In genomic region chr10:88404220-88404619, GRCm38 (mm10) we compare ENCODE assay signal across 28 mouse cellular contexts. TPM values are rescaled to one million over a fixed set of nuclear protein-coding genes. Genes with fewer than 3 reads are reported as not detected.
DNase-seq lines count a peak whose midpoint lies in the region; ATAC-seq lines count a peak whose summit lies in the region.
"Had no signal": no experiment of that assay in that cellular context is flagged by ENCODE, and none has a peak within 500 bp of the region (broad histone marks: within the 10 kb centered on the region; RNA-seq: fewer than 3 reads in every experiment).

No protein-coding gene starts in this region.

- no peaks in the 10 kb centered on the region for H3K4me1 ChIP-seq in midbrain, embryonic 11.5 days (ENCODE audit: control insufficient read depth, insufficient read depth, low read length)
- H3K4me1 ChIP-seq in midbrain, embryonic 10.5 days, result no peaks in the 10 kb centered on the region
- H3K4me1 ChIP-seq: embryonic facial prominence, embryonic 12.5 days; embryonic facial prominence, embryonic 15.5 days; hindbrain, embryonic 12.5 days had no signal

- no peak overlapping the region for H3K9ac ChIP-seq in midbrain, embryonic 11.5 days (ENCODE audit: low read length)
- H3K9ac ChIP-seq: embryonic facial prominence, embryonic 12.5 days; embryonic facial prominence, embryonic 15.5 days; hindbrain, embryonic 12.5 days had no signal

- 83% methylated on average over 6 of the region's 6 CpGs for WGBS in midbrain, embryonic 11.5 days
- WGBS in midbrain, embryonic 10.5 days, result 89% methylated on average over 6 of the region's 6 CpGs

- DNase-seq in midbrain, embryonic 11.5 days (ENCODE audit: low spot score, missing footprints), result peak; percentile 17
- DNase-seq in midbrain, embryonic 10.5 days (ENCODE audit: low spot score), result no peak
- no peak for DNase-seq in cerebellum, adult 8-10 months
- no peak for DNase-seq in urinary bladder, adult 2 months (ENCODE audit: low spot score)
- DNase-seq: adrenal gland, adult 8-10 months; adrenal gland, postnatal 25 days; B cell, adult 2 months; cerebellum, adult 18-20 months; cerebellum, adult 9-11 months; cerebellum, postnatal 25 days; gastrocnemius, postnatal 10 days; gastrocnemius, postnatal 36 days; heart, adult 11 months had no signal

- H3K27ac ChIP-seq in midbrain, embryonic 11.5 days (ENCODE audit: low read depth, low read length), result no peak overlapping the region
- no peak overlapping the region for H3K27ac ChIP-seq in midbrain, embryonic 10.5 days (replicated peaks)
- H3K27ac ChIP-seq: embryonic facial prominence, embryonic 12.5 days; embryonic facial prominence, embryonic 15.5 days; hindbrain, embryonic 12.5 days had no signal

- no peaks in the 10 kb centered on the region for H3K9me3 ChIP-seq in midbrain, embryonic 11.5 days (ENCODE audit: control insufficient read depth, low read length)
- no peaks in the 10 kb centered on the region for H3K9me3 ChIP-seq in midbrain, embryonic 10.5 days (replicated peaks)
- H3K9me3 ChIP-seq: embryonic facial prominence, embryonic 12.5 days; embryonic facial prominence, embryonic 15.5 days; hindbrain, embryonic 12.5 days had no signal

- no peak overlapping the region for H3K4me3 ChIP-seq in midbrain, embryonic 11.5 days (ENCODE audit: low read depth, low read length)
- no peak overlapping the region for H3K4me3 ChIP-seq in midbrain, embryonic 10.5 days
- H3K4me3 ChIP-seq: embryonic facial prominence, embryonic 12.5 days; embryonic facial prominence, embryonic 15.5 days; hindbrain, embryonic 12.5 days had no signal

- no peak for ATAC-seq in midbrain, embryonic 11.5 days (ENCODE audit: low FRiP score)
- ATAC-seq in granulocyte monocyte progenitor cell, adult 5-6 weeks (replicated peaks; ENCODE audit: poor library complexity, severe bottlenecking), result 0 out of 2 replicates have a peak, but pooled peaks have one; percentile 24
- 0 out of 2 replicates have a peak, but pooled peaks have one; percentile 15 for ATAC-seq in megakaryocyte progenitor cell, adult 5-6 weeks (replicated peaks; ENCODE audit: poor library complexity)
- ATAC-seq: activated CD4-positive, CD25-positive, alpha-beta regulatory T cell, adult 4 months; CD4-positive, CD25-positive, alpha-beta regulatory T cell, adult 4 months; forebrain, embryonic 14.5 days; hindbrain, embryonic 16.5 days; inflammation-experienced regulatory T-cells, adult 6 months; intestine, embryonic 16.5 days had no signal

- no peaks in the 10 kb centered on the region for H3K27me3 ChIP-seq in midbrain, embryonic 11.5 days (ENCODE audit: control insufficient read depth, insufficient read depth, low read length)
- no peaks in the 10 kb centered on the region for H3K27me3 ChIP-seq in midbrain, embryonic 10.5 days (ENCODE audit: low read depth, poor library complexity, severe bottlenecking)
- H3K27me3 ChIP-seq: embryonic facial prominence, embryonic 12.5 days; embryonic facial prominence, embryonic 15.5 days; hindbrain, embryonic 12.5 days had no signal

- H3K36me3 ChIP-seq in midbrain, embryonic 11.5 days (ENCODE audit: control insufficient read depth, insufficient read depth, low read length), result no peaks in the 10 kb centered on the region
- H3K36me3 ChIP-seq in midbrain, embryonic 10.5 days, result peaks cover 14% of the 10 kb centered on the region
- H3K36me3 ChIP-seq: embryonic facial prominence, embryonic 12.5 days; embryonic facial prominence, embryonic 15.5 days had no signal

- H3K4me2 ChIP-seq in midbrain, embryonic 11.5 days, result no peak overlapping the region
- H3K4me2 ChIP-seq: embryonic facial prominence, embryonic 12.5 days; embryonic facial prominence, embryonic 15.5 days; heart, embryonic 11.5 days; hindbrain, embryonic 12.5 days had no signal

RNA-seq across cellular contexts. Expression of gene Gnptab, which starts 25.3 kb away (rescaled TPM):
- 6.5 and 7.0 TPM in 2 replicates for polyA plus RNA-seq in midbrain, embryonic 11.5 days (2014; fragmentation: Nextera tagmentation; extraction: Ambion mirVana)
- polyA plus RNA-seq in midbrain, embryonic 10.5 days (2016; fragmentation: Nextera tagmentation; extraction: Ambion mirVana), result 6.7 and 7.9 TPM in 2 replicates
- 80.5 and 85.2 TPM in 2 replicates for total RNA-seq in granulocyte monocyte progenitor cell, adult 5-6 weeks (2014; fragmentation: Nextera tagmentation)
- 53.4 and 62.9 TPM in 2 replicates for total RNA-seq in granulocyte monocyte progenitor cell, adult 5-6 weeks (2017)
- 117 and 142 TPM in 2 replicates for total RNA-seq in megakaryocyte progenitor cell, adult 5-6 weeks (2015)
- total RNA-seq in megakaryocyte progenitor cell, adult 5-6 weeks (2017), result 48.7 and 58.3 TPM in 2 replicates
- polyA plus RNA-seq in urinary bladder, adult 2 months (2012; rRNA removed), result 17.3 and 17.7 TPM in 2 replicates

RNA-seq across cellular contexts. Expression of gene Dram1, which starts 25.3 kb away (rescaled TPM):
- 0.34 and 0.76 TPM in 2 replicates for polyA plus RNA-seq in midbrain, embryonic 11.5 days (2014; fragmentation: Nextera tagmentation; extraction: Ambion mirVana)
- 0.28 and 0.43 TPM in 2 replicates for polyA plus RNA-seq in midbrain, embryonic 10.5 days (2016; fragmentation: Nextera tagmentation; extraction: Ambion mirVana)
- 21.7 and 34.6 TPM in 2 replicates for total RNA-seq in granulocyte monocyte progenitor cell, adult 5-6 weeks (2014; fragmentation: Nextera tagmentation)
- 24.8 and 33.2 TPM in 2 replicates for total RNA-seq in granulocyte monocyte progenitor cell, adult 5-6 weeks (2017)
- 38.5 and 45.3 TPM in 2 replicates for total RNA-seq in megakaryocyte progenitor cell, adult 5-6 weeks (2015)
- total RNA-seq in megakaryocyte progenitor cell, adult 5-6 weeks (2017), result 26.8 and 33.4 TPM in 2 replicates
- polyA plus RNA-seq in urinary bladder, adult 2 months (2012; rRNA removed), result 9.9 and 12.4 TPM in 2 replicates

RNA-seq across cellular contexts. Expression of gene Sycp3, which starts 55.1 kb away (rescaled TPM):
- polyA plus RNA-seq in midbrain, embryonic 11.5 days (2014; fragmentation: Nextera tagmentation; extraction: Ambion mirVana), result 0.19 TPM in 1 of 2 replicates, not detected in the other
- 0.17 and 0.19 TPM in 2 replicates for polyA plus RNA-seq in midbrain, embryonic 10.5 days (2016; fragmentation: Nextera tagmentation; extraction: Ambion mirVana)
- not detected in 2 replicates for total RNA-seq in granulocyte monocyte progenitor cell, adult 5-6 weeks (2014; fragmentation: Nextera tagmentation)
- total RNA-seq in granulocyte monocyte progenitor cell, adult 5-6 weeks (2017), result 0.30 TPM in 1 of 2 replicates, not detected in the other
- total RNA-seq in megakaryocyte progenitor cell, adult 5-6 weeks (2015), result not detected in 2 replicates
- total RNA-seq in megakaryocyte progenitor cell, adult 5-6 weeks (2017), result not detected in 2 replicates
- polyA plus RNA-seq in urinary bladder, adult 2 months (2012; rRNA removed), result 0.19 and 0.34 TPM in 2 replicates
- total RNA-seq: common myeloid progenitor, adult 5-6 weeks; gastrocnemius, postnatal 10 days; gastrocnemius, postnatal 36 days; heart, adult 8-10 months; heart, postnatal 25 days had no signal
- polyA plus RNA-seq: activated CD4-positive, CD25-positive, alpha-beta regulatory T cell, adult 4 months; CD4-positive, CD25-positive, alpha-beta regulatory T cell, adult 4 months; embryonic facial prominence, embryonic 15.5 days; forebrain, embryonic 14.5 days; hindbrain, embryonic 12.5 days; inflammation-experienced regulatory T-cells, adult 6 months had no signal
